Mouse (Mus musculus) intestine, embryonic 15.5 days (tissue): ENCODE data around the gene Fam49a. TPM values are rescaled to one million over a fixed set of nuclear protein-coding genes. Genes with fewer than 3 reads are reported as not detected.

Experiments used
- ATAC-seq: fragments of 200-750 bp; cut with Nextera tagmentation; 2 replicates; pipeline ENCODE4 v1.8.0; 2017; ENCODE audit warnings: moderate TSS enrichment, moderate library complexity
- H3K27ac ChIP-seq: fragments of 300-500 bp; sonication (generic); 2 replicates; pipeline ENCODE4 v1.5.1; 2015; ENCODE audit warnings: mild to moderate bottlenecking, inconsistent platforms
- H3K27me3 ChIP-seq: fragments of 300-500 bp; sonication (generic); replicated peaks from 2 replicates; pipeline ENCODE4 v1.6.1; 2015; ENCODE audit warnings: inconsistent platforms
- H3K36me3 ChIP-seq: fragments of 300-500 bp; sonication (generic); 2 replicates; pipeline ENCODE4 v1.6.1; 2015; ENCODE audit warnings: inconsistent platforms
- H3K4me1 ChIP-seq: fragments of 300-500 bp; sonication (generic); replicated peaks from 2 replicates; pipeline ENCODE4 v1.6.1; 2015; ENCODE audit warnings: inconsistent platforms
- H3K4me2 ChIP-seq: fragments of 300-500 bp; sonication (generic); replicated peaks from 2 replicates; pipeline ENCODE4 v1.6.1; 2015; ENCODE audit warnings: mild to moderate bottlenecking, inconsistent platforms
- H3K4me3 ChIP-seq: fragments of 300-500 bp; sonication (generic); replicated peaks from 2 replicates; pipeline ENCODE4 v1.5.1; 2015; ENCODE audit warnings: inconsistent platforms
- H3K9ac ChIP-seq: fragments of 300-500 bp; sonication (generic); 2 replicates; pipeline ENCODE4 v1.6.1; 2015; ENCODE audit warnings: inconsistent platforms
- H3K9me3 ChIP-seq: fragments of 300-500 bp; sonication (generic); 2 replicates; pipeline ENCODE4 v1.6.1; 2016; ENCODE audit warnings: inconsistent platforms
- WGBS: fragments of 180-500 bp; shearing (Covaris S2); methylation state at CpG from one replicate; pipeline ENCODE4 v1.1.7; 2015; 5-methylcytosine and 5-hydroxymethylcytosine counted together
- polyA plus RNA-seq: library from polyadenylated mRNA; unstranded; fragments of >200 nt; fragmentation: Nextera tagmentation; extraction: Ambion mirVana; gene quantifications from 2 replicates; pipeline ENCODE4 v1.2.1, GENCODE M21; 2015

Gene Fam49a
- polyA plus RNA-seq, 1 experiment from 2014 or later, result 9.5 TPM

GRCm38 (mm10) chr12:12277741-12278463 is 16.0 kb downstream of the Fam49a start:
- WGBS, result 83% methylated on average over 4 of the region's 4 CpGs
- no peak overlapping the region for H3K4me2 ChIP-seq
- no peak overlapping the region for H3K4me3 ChIP-seq
- no peaks in the 10 kb centered on the region for H3K4me1 ChIP-seq
- H3K27ac ChIP-seq, result no peak overlapping the region
- no peaks in the 10 kb centered on the region for H3K9me3 ChIP-seq
- ATAC-seq, result no peak
- no peaks in the 10 kb centered on the region for H3K36me3 ChIP-seq
- no peak overlapping the region for H3K9ac ChIP-seq
- H3K27me3 ChIP-seq, result no peaks in the 10 kb centered on the region

GRCm38 (mm10) chr12:12278464-12278872 is 16.5 kb downstream of the Fam49a start:
- Histone ChIP-seq H3K27me3 (no peaks in the 10 kb centered on the region), H3K4me1 (no peaks in the 10 kb centered on the region), H3K9ac (no peak overlapping the region), H3K27ac (no peak overlapping the region), H3K9me3 (no peaks in the 10 kb centered on the region), H3K36me3 (no peaks in the 10 kb centered on the region), H3K4me3 (no peak overlapping the region), H3K4me2 (no peak overlapping the region)
- no peak for ATAC-seq
- 60% methylated on average over 7 of the region's 7 CpGs for WGBS

GRCm38 (mm10) chr12:12283702-12284288 is 21.9 kb downstream of the Fam49a start:
- Histone ChIP-seq H3K9me3 (no peaks in the 10 kb centered on the region), H3K9ac (no peak overlapping the region), H3K27me3 (no peaks in the 10 kb centered on the region), H3K27ac (no peak overlapping the region), H3K4me2 (no peak overlapping the region), H3K4me3 (no peak overlapping the region), H3K4me1 (peaks cover 5% of the 10 kb centered on the region), H3K36me3 (no peaks in the 10 kb centered on the region)
- ATAC-seq, result no peak
- WGBS, result 78% methylated on average over 10 of the region's 10 CpGs

GRCm38 (mm10) chr12:12284521-12284920 is 22.6 kb downstream of the Fam49a start:
- H3K36me3 ChIP-seq, result no peaks in the 10 kb centered on the region
- no peak for ATAC-seq
- no peak overlapping the region for H3K27ac ChIP-seq
- WGBS, result 85% methylated on average over 6 of the region's 6 CpGs
- no peak overlapping the region for H3K4me2 ChIP-seq
- H3K4me1 ChIP-seq, result peaks cover 5% of the 10 kb centered on the region
- H3K4me3 ChIP-seq, result no peak overlapping the region
- no peak overlapping the region for H3K9ac ChIP-seq
- H3K27me3 ChIP-seq, result no peaks in the 10 kb centered on the region
- H3K9me3 ChIP-seq, result no peaks in the 10 kb centered on the region

GRCm38 (mm10) chr12:12287131-12287786 is 25.3 kb downstream of the Fam49a start:
- Histone ChIP-seq H3K4me2 (peak overlapping the region; percentile 38), H3K4me3 (no peak overlapping the region), H3K9me3 (no peaks in the 10 kb centered on the region), H3K9ac (no peak overlapping the region), H3K36me3 (no peaks in the 10 kb centered on the region), H3K27ac (peak overlapping the region; percentile 33), H3K27me3 (no peaks in the 10 kb centered on the region), H3K4me1 (peaks cover 5% of the 10 kb centered on the region)
- WGBS, result 36% methylated on average over 9 of the region's 9 CpGs
- peak; percentile 61 for ATAC-seq

GRCm38 (mm10) chr12:12287787-12288132 is 25.8 kb downstream of the Fam49a start:
- Histone ChIP-seq H3K4me3 (no peak overlapping the region), H3K4me1 (peaks cover 5% of the 10 kb centered on the region), H3K9me3 (no peaks in the 10 kb centered on the region), H3K36me3 (no peaks in the 10 kb centered on the region), H3K9ac (no peak overlapping the region), H3K27ac (peak overlapping the region; percentile 33; the same call in 1 of the 2 replicates), H3K4me2 (peak overlapping the region; percentile 38), H3K27me3 (no peaks in the 10 kb centered on the region)
- WGBS, result 50% methylated on average over 6 of the region's 6 CpGs
- no peak for ATAC-seq

GRCm38 (mm10) chr12:12288586-12288985 is 26.6 kb downstream of the Fam49a start:
- Histone ChIP-seq H3K36me3 (no peaks in the 10 kb centered on the region), H3K9me3 (no peaks in the 10 kb centered on the region), H3K9ac (no peak overlapping the region), H3K4me3 (no peak overlapping the region), H3K27ac (no peak overlapping the region), H3K4me2 (no peak overlapping the region), H3K27me3 (no peaks in the 10 kb centered on the region), H3K4me1 (peaks cover 5% of the 10 kb centered on the region)
- no peak for ATAC-seq
- 92% methylated on average over 1 of the region's 1 CpGs for WGBS

- Histone ChIP-seq H3K4me3 (no peak overlapping the region), H3K27ac (no peak overlapping the region), H3K36me3 (no peaks in the 10 kb centered on the region), H3K4me2 (no peak overlapping the region), H3K4me1 (peaks cover 5% of the 10 kb centered on the region), H3K9ac (no peak overlapping the region), H3K27me3 (no peaks in the 10 kb centered on the region), H3K9me3 (no peaks in the 10 kb centered on the region)
- 75% methylated on average over 3 of the region's 3 CpGs for WGBS
- ATAC-seq, result no peak
These were observed 27.7 kb downstream of the Fam49a start for GRCm38 (mm10) chr12:12289636-12290035.

GRCm38 (mm10) chr12:12292043-12292618 is 30.2 kb downstream of the Fam49a start:
- no peaks in the 10 kb centered on the region for H3K9me3 ChIP-seq
- no peak overlapping the region for H3K27ac ChIP-seq
- 48% methylated on average over 5 of the region's 5 CpGs for WGBS
- no peak for ATAC-seq
- no peak overlapping the region for H3K4me2 ChIP-seq
- no peak overlapping the region for H3K4me3 ChIP-seq
- H3K4me1 ChIP-seq, result peaks cover 2% of the 10 kb centered on the region; the same call in 1 of the 2 replicates
- H3K9ac ChIP-seq, result no peak overlapping the region
- no peaks in the 10 kb centered on the region for H3K36me3 ChIP-seq
- no peaks in the 10 kb centered on the region for H3K27me3 ChIP-seq

GRCm38 (mm10) chr12:12294380-12295171 is 32.6 kb downstream of the Fam49a start:
- ATAC-seq, result no peak
- WGBS, result 90% methylated on average over 5 of the region's 5 CpGs

GRCm38 (mm10) chr12:12298451-12298850 is 36.5 kb downstream of the Fam49a start:
- 94% methylated on average over 7 of the region's 7 CpGs for WGBS
- ATAC-seq, result no peak
- Histone ChIP-seq H3K9me3 (no peaks in the 10 kb centered on the region), H3K36me3 (no peaks in the 10 kb centered on the region), H3K9ac (no peak overlapping the region), H3K4me3 (no peak overlapping the region), H3K27ac (no peak overlapping the region), H3K27me3 (no peaks in the 10 kb centered on the region), H3K4me1 (peaks cover 7% of the 10 kb centered on the region; the same call in 1 of the 2 replicates), H3K4me2 (no peak overlapping the region)

More at GRCm38 (mm10) chr12:12294380-12295171, 32.6 kb downstream of the Fam49a start:
- Histone ChIP-seq H3K27me3 (no peaks in the 10 kb centered on the region), H3K9ac (no peak overlapping the region), H3K4me3 (no peak overlapping the region), H3K4me2 (no peak overlapping the region), H3K36me3 (no peaks in the 10 kb centered on the region), H3K4me1 (peaks cover 5% of the 10 kb centered on the region; the same call in 1 of the 2 replicates), H3K9me3 (no peaks in the 10 kb centered on the region), H3K27ac (no peak overlapping the region)

- peaks cover 7% of the 10 kb centered on the region; the same call in 1 of the 2 replicates for H3K4me1 ChIP-seq
- H3K27ac ChIP-seq, result 0 out of 2 replicates have a peak overlapping the region, but pooled peaks have one; percentile 9
- no peak overlapping the region for H3K4me2 ChIP-seq
- no peaks in the 10 kb centered on the region for H3K36me3 ChIP-seq
- WGBS, result 47% methylated on average over 2 of the region's 2 CpGs
- no peaks in the 10 kb centered on the region for H3K27me3 ChIP-seq
- no peak overlapping the region for H3K4me3 ChIP-seq
- peak; percentile 70 for ATAC-seq
- no peaks in the 10 kb centered on the region for H3K9me3 ChIP-seq
- H3K9ac ChIP-seq, result no peak overlapping the region
These were observed 37.4 kb downstream of the Fam49a start for GRCm38 (mm10) chr12:12299303-12299702.
